Mouse (Mus musculus): ENCODE results near the gene Tmem145.

DNA sequence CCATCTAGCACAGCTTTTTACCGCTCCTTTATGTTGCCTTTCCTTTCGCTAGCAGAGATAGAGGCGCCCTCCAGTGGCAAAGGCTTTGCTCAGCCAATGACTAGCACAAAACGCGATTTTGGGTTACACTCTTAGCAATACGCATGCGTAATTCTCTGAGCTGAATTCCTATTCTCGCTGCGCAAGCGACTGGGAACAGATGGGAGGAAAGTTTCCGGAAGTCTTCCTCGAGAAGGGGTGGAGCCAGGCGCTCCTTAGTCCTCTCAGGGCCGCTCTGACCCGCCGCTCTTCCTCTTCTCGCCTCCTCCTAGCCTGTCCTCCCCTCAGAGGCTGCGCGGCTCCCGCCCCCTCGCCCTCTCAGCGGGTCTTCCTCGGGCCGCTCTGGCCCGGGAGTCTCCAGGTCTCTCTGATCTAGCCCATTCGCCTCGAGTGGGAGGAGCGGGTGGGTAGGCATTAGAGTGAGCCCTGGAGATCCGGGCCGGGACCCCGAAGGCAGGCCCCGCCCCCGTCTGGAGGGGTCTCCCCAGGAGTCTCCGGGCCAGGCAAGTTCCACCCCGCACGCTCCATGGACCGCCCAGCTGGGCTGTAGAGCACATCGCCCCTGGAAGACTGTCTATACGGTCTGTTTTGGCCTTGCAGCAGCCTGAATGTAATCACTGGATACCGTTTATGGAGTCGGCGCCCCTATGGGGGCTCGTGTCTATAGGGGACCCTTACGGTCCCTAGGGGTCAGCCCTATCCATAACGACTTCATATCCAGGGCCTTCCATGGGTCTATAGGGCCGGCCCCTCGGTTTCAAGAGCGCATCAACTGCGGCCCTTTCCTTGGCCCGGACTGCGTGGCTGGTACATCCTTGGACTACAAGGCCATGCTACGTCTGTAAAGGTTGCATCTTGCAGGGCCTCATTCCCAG, 10.9 kb downstream of the Tmem145 start, which contains the start of gene Megf8:
- TF ChIP-seq POLR2A (IDR thresholded peaks at IDR 0.05; ENCODE audit: borderline replicate concordance, extremely low read depth, insufficient read depth, insufficient read length, poor library complexity, severe bottlenecking), result no peak
- peak; percentile 86 for TF ChIP-seq CTCF (IDR thresholded peaks at IDR 0.05; ENCODE audit: borderline replicate concordance, extremely low read depth, insufficient read depth, insufficient read length)

All from brain, embryonic 14.5 days (tissue).